Mouse (Mus musculus): ENCODE measurements around the gene Bmx. TPM values are rescaled to one million over a fixed set of nuclear protein-coding genes. Genes with fewer than 3 reads are reported as not detected.

The Bmx gene
- polyA plus RNA-seq, 1 experiment from 2014 or later: 0.20 TPM

DNA sequence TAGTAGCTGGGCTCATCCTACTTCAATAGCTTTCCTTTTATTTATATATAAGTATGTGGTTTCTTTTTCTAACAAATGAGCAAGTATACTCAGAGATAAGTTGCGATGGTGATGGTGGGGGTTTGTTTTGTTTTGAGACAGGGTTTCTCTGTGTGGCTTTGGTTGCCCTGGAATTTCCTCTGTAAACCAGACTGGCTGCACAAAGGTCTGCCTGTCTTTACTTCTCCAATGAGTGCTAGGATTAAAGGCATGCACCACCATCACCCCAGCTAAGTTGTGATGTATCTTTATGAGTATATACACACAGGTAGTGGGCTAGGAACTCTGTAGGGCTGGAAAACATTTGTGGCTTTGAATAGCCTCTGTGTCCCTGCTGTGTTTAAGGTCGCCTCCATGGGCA, 11.3 kb downstream of the Bmx start:
- Histone ChIP-seq H3K27ac (replicated peaks) (no peak overlapping the region), H3K27me3 (replicated peaks; ENCODE audit: low read depth, poor library complexity, severe bottlenecking) (peaks cover 71% of the 10 kb centered on the region), H3K4me3 (no peak overlapping the region), H3K9me3 (no peaks in the 10 kb centered on the region), H3K36me3 (replicated peaks) (no peaks in the 10 kb centered on the region), H3K4me1 (peaks cover 3% of the 10 kb centered on the region; the same call in 1 of the 2 replicates)
- 51% methylated on average over 2 of the region's 2 CpGs for WGBS
- no peak for DNase-seq (ENCODE audit: low spot score)

DNA sequence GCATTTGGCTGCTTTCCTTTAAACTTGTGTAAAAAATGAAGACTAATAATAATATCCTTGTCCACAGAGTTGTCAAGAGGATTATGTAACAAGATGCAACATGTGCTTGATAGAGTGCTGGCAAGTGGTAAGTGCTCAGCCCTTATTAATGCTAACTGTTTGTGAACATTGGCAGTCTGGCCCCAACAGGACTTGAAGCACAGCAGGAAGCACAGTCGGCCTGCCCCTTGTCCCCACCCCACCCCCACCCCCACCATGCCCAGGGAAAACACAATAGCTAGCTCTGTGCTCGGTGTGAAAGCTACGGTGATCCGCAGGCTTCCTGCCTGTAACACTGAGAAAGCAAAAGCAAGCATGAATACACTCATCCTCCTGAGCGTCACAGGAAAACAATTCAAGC, 12.3 kb downstream of the Bmx start:
- peaks cover 3% of the 10 kb centered on the region; the same call in 1 of the 2 replicates for H3K4me1 ChIP-seq
- H3K27ac ChIP-seq (replicated peaks): 0 out of 2 replicates have a peak overlapping the region, but pooled peaks have one; percentile 30
- no peaks in the 10 kb centered on the region for H3K9me3 ChIP-seq
- H3K36me3 ChIP-seq (replicated peaks): no peaks in the 10 kb centered on the region
- DNase-seq (ENCODE audit: low spot score): peak; percentile 25
- 22% methylated on average over 5 of the region's 5 CpGs for WGBS
- peaks cover 61% of the 10 kb centered on the region for H3K27me3 ChIP-seq (replicated peaks; ENCODE audit: low read depth, poor library complexity, severe bottlenecking)
- H3K4me3 ChIP-seq: no peak overlapping the region

DNA sequence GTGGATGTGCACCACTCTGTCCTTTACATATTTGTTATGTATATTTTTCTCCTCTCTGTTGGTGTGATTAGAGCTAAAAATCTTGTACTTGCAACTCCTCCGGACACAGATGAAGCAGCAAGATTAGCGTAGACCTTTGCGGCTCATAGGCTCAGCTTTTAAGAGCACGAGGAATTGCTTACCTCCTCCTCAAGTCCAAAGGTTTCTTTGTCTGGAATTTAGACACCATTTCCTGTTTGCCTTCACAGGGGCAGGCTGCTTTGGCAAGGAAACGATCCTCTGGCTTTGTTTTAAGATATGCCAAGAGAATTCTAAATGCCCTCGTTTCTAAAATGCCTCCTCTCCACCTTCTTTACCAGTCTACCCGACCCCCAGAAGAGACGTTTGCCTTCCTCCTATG, 24.6 kb downstream of the Bmx start:
- Histone ChIP-seq H3K36me3 (replicated peaks) (no peaks in the 10 kb centered on the region), H3K27ac (replicated peaks) (no peak overlapping the region), H3K9me3 (no peaks in the 10 kb centered on the region), H3K4me3 (no peak overlapping the region), H3K4me1 (no peaks in the 10 kb centered on the region), H3K27me3 (replicated peaks; ENCODE audit: low read depth, poor library complexity, severe bottlenecking) (peaks cover 48% of the 10 kb centered on the region)
- no peak for DNase-seq (ENCODE audit: low spot score)
- 58% methylated on average over 8 of the region's 8 CpGs for whole genome bisulfite sequencing

- no peaks in the 10 kb centered on the region for H3K36me3 ChIP-seq (replicated peaks)
- no peaks in the 10 kb centered on the region for H3K9me3 ChIP-seq
- DNase-seq (ENCODE audit: low spot score): no peak
- WGBS: 67% methylated on average over 2 of the region's 2 CpGs
- no peak overlapping the region for H3K27ac ChIP-seq (replicated peaks)
- H3K27me3 ChIP-seq (replicated peaks; ENCODE audit: low read depth, poor library complexity, severe bottlenecking): peaks cover 69% of the 10 kb centered on the region
- H3K4me3 ChIP-seq: no peak overlapping the region
- no peaks in the 10 kb centered on the region for H3K4me1 ChIP-seq
Observed at GRCm38 (mm10) chrX:164221989-164222388, 36.0 kb downstream of the Bmx start.

- Histone ChIP-seq H3K36me3 (replicated peaks) (no peaks in the 10 kb centered on the region), H3K9me3 (no peaks in the 10 kb centered on the region), H3K27me3 (replicated peaks; ENCODE audit: low read depth, poor library complexity, severe bottlenecking) (peaks cover 47% of the 10 kb centered on the region), H3K4me3 (no peak overlapping the region), H3K4me1 (no peaks in the 10 kb centered on the region), H3K27ac (replicated peaks) (no peak overlapping the region)
- DNase-seq (ENCODE audit: low spot score): no peak
- WGBS: 79% methylated on average over 5 of the region's 5 CpGs
Observed at GRCm38 (mm10) chrX:164200547-164200946, 57.4 kb downstream of the Bmx start.

DNA sequence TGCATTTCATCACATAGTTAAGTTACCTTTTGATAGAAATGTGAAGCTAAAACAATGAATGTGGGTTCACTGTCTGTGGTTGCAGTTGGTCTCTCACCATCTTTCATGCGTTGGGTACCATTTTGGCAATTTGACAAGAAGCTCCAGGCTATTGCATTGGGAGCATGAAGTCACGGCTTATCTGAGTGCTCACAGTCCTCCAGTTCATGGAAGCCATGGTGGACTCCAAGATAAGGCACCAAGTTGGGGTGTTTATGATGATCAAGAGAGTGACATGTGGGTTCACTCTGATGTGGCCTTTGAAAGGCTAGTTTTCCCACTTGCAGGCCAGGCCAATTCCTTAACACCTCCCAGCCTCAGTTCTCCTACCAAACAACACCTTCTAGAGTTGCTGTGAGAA, 60.3 kb downstream of the Bmx start:
- Histone ChIP-seq H3K27me3 (replicated peaks; ENCODE audit: low read depth, poor library complexity, severe bottlenecking) (peaks cover 58% of the 10 kb centered on the region), H3K36me3 (replicated peaks) (no peaks in the 10 kb centered on the region), H3K9me3 (no peaks in the 10 kb centered on the region), H3K27ac (replicated peaks) (no peak overlapping the region), H3K4me3 (no peak overlapping the region), H3K4me1 (no peaks in the 10 kb centered on the region)
- WGBS: 94% methylated on average over 2 of the region's 2 CpGs
- no peak for DNase-seq (ENCODE audit: low spot score)

GRCm38 (mm10) chrX:164189880-164190279, 68.1 kb downstream of the Bmx start:
- Histone ChIP-seq H3K27me3 (replicated peaks; ENCODE audit: low read depth, poor library complexity, severe bottlenecking) (peaks cover 70% of the 10 kb centered on the region), H3K4me1 (no peaks in the 10 kb centered on the region), H3K36me3 (replicated peaks) (no peaks in the 10 kb centered on the region), H3K9me3 (no peaks in the 10 kb centered on the region), H3K4me3 (no peak overlapping the region), H3K27ac (replicated peaks) (no peak overlapping the region)
- no peak for DNase-seq (ENCODE audit: low spot score)

DNA sequence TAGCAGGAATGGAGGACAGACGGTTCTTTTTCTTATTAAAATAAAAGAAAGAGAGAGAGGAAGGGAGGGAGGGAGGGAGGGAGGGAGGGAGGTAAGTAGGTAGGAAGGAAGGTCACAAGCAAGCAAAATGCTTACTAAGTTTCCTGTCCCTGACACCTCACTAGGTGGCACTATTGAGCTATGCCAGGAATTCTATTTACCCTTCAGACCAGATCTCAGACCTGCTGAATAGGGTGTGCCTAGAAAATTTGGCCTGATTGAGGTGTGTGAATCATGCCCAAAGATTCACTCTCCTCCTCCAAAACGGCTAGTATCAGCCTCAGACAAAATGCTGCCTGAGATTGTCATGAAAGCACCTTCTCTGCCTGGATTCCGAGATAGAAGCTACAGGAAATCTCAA, 74.1 kb downstream of the Bmx start:
- Histone ChIP-seq H3K36me3 (replicated peaks) (no peaks in the 10 kb centered on the region), H3K4me1 (no peaks in the 10 kb centered on the region), H3K9me3 (no peaks in the 10 kb centered on the region), H3K27ac (replicated peaks) (no peak overlapping the region), H3K27me3 (replicated peaks; ENCODE audit: low read depth, poor library complexity, severe bottlenecking) (peaks cover 68% of the 10 kb centered on the region), H3K4me3 (no peak overlapping the region)
- WGBS: 34% methylated on average over 3 of the region's 3 CpGs
- peak; percentile 28 for DNase-seq (ENCODE audit: low spot score)

- peak; percentile 27 for DNase-seq (ENCODE audit: low spot score)
- peaks cover 82% of the 10 kb centered on the region for H3K27me3 ChIP-seq (replicated peaks; ENCODE audit: low read depth, poor library complexity, severe bottlenecking)
Observed at GRCm38 (mm10) chrX:164179746-164180145, 78.2 kb downstream of the Bmx start.

DNA sequence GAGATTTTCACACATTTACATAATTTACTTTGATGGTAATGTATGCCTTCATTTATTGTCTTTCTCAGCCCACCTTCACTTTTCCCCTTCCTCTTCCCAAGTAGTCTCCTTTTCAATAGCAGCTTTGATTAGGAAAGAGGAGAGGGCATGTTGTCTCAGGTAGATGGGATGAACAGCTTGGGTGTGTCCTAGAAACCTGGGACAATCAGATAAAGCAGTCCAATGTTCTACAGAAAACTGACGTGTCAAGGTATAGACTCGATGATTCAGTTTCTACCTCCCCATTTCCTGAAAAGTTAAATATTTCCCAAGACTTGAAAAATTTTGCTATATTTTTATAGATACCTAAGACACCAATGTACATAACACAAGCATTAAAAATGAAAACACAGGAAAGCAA, 79.1 kb downstream of the Bmx start:
- DNase-seq (ENCODE audit: low spot score): no peak
- no peak overlapping the region for H3K4me3 ChIP-seq
- WGBS: 92% methylated on average over 2 of the region's 2 CpGs
- H3K27ac ChIP-seq (replicated peaks): no peak overlapping the region
- no peaks in the 10 kb centered on the region for H3K36me3 ChIP-seq (replicated peaks)
- H3K4me1 ChIP-seq: no peaks in the 10 kb centered on the region
- H3K9me3 ChIP-seq: no peaks in the 10 kb centered on the region
- H3K27me3 ChIP-seq (replicated peaks; ENCODE audit: low read depth, poor library complexity, severe bottlenecking): peaks cover 83% of the 10 kb centered on the region

More at GRCm38 (mm10) chrX:164179746-164180145, 78.2 kb downstream of the Bmx start:
- H3K9me3 ChIP-seq: no peaks in the 10 kb centered on the region
- H3K36me3 ChIP-seq (replicated peaks): no peaks in the 10 kb centered on the region
- H3K4me3 ChIP-seq: no peak overlapping the region
- H3K4me1 ChIP-seq: no peaks in the 10 kb centered on the region
- WGBS: 14% methylated on average over 3 of the region's 3 CpGs
- no peak overlapping the region for H3K27ac ChIP-seq (replicated peaks)

DNA sequence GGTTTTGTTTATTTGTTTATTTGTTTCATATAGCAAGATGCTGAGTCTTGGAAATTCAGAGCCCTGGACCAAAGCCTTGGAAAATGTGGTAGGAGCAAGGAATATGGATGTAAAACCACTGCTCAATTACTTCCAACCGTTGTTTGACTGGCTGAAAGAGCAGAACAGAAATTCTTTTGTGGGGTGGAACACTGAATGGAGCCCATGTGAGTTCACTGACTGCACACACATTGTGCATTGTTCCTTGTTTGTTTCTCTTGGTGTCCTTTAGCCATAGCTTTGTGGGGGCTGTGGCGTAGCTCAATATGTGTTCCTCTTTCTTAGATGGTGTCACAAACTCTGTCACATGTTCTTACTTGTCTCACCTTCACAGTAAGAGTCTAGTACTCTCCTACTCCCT, 82.2 kb downstream of the Bmx start:
- DNase-seq (ENCODE audit: low spot score): no peak
- Histone ChIP-seq H3K27ac (replicated peaks) (no peak overlapping the region), H3K36me3 (replicated peaks) (no peaks in the 10 kb centered on the region), H3K9me3 (no peaks in the 10 kb centered on the region), H3K27me3 (replicated peaks; ENCODE audit: low read depth, poor library complexity, severe bottlenecking) (peaks cover 86% of the 10 kb centered on the region), H3K4me3 (no peak overlapping the region), H3K4me1 (0 out of 2 replicates have a peak, but pooled peaks cover 4% of the 10 kb centered on the region)
- 67% methylated on average over 2 of the region's 2 CpGs for WGBS

DNA sequence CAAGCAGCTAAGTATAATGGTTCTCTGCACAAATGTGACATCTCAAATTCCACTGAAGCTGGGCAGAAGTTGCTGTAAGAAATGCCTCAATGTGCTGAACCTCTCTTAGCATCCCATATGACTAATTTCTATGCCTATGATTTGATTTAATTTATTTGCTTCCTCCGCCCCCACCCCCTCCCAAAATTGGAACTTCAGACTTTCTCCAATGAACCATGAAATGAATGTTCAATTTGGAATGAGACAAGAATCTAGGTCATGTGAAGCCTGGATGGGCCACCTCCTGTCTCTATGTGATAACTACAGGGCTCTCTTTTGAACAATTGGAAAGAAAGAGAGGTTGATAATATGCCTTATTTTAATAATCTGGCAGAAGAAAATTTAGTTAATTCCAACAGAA, 82.7 kb downstream of the Bmx start:
- no peak overlapping the region for H3K27ac ChIP-seq (replicated peaks)
- peaks cover 87% of the 10 kb centered on the region for H3K27me3 ChIP-seq (replicated peaks; ENCODE audit: low read depth, poor library complexity, severe bottlenecking)
- no peak overlapping the region for H3K4me3 ChIP-seq
- no peak for DNase-seq (ENCODE audit: low spot score)
- H3K36me3 ChIP-seq (replicated peaks): no peaks in the 10 kb centered on the region
- H3K4me1 ChIP-seq: 0 out of 2 replicates have a peak, but pooled peaks cover 4% of the 10 kb centered on the region
- H3K9me3 ChIP-seq: no peaks in the 10 kb centered on the region
- WGBS: 86% methylated on average over 1 of the region's 1 CpGs

DNA sequence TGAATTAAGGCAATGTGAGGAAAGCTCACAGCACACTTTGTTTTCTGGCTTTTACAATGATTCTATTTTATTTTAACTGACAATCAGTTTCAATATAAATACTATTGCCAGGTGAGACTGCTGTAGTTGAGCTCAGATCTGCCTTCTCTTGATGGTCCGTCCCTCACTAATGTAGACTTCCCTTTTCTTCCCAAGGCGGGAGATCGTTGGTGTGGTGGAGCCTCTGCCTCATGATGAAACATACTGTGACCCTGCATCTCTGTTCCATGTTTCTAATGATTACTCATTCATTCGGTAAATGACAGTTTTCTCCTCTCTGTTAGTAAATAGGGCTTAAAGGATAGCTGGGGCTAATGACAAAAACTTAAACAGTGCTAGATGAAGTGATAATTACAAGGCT, 84.1 kb downstream of the Bmx start:
- no peak for DNase-seq (ENCODE audit: low spot score)
- H3K27me3 ChIP-seq (replicated peaks; ENCODE audit: low read depth, poor library complexity, severe bottlenecking): peaks cover 95% of the 10 kb centered on the region
- H3K4me1 ChIP-seq: 0 out of 2 replicates have a peak, but pooled peaks cover 4% of the 10 kb centered on the region
- H3K36me3 ChIP-seq (replicated peaks): no peaks in the 10 kb centered on the region
- H3K9me3 ChIP-seq: no peaks in the 10 kb centered on the region
- H3K4me3 ChIP-seq: no peak overlapping the region
- 84% methylated on average over 4 of the region's 4 CpGs for WGBS
- H3K27ac ChIP-seq (replicated peaks): no peak overlapping the region

DNA sequence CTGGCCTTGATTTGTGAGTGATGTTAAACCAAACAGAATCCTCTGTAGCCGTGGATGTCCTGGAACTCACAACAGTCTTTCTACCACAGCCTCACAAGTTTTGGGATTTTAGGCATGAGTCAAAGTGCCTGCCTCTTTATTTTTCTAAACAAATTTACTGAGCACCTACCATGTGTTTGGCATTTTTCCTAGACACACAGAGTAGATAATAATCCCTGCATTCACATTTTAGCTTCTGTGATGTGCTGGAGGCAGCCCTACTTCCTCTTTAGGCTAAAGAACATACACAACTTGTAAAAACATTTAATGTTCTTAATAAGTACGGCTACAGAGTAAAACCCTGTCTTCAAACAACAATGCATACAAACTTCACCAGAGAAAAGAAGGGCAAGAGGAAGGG, 87.0 kb downstream of the Bmx start:
- H3K27ac ChIP-seq (replicated peaks): no peak overlapping the region
- H3K4me1 ChIP-seq: 0 out of 2 replicates have a peak, but pooled peaks cover 4% of the 10 kb centered on the region
- H3K4me3 ChIP-seq: no peak overlapping the region
- H3K9me3 ChIP-seq: no peaks in the 10 kb centered on the region
- DNase-seq (ENCODE audit: low spot score): no peak
- H3K36me3 ChIP-seq (replicated peaks): no peaks in the 10 kb centered on the region
- WGBS: 73% methylated on average over 2 of the region's 2 CpGs
- peaks cover 80% of the 10 kb centered on the region for H3K27me3 ChIP-seq (replicated peaks; ENCODE audit: low read depth, poor library complexity, severe bottlenecking)

Data from embryonic facial prominence, embryonic 10.5 days (tissue).